Mouse (Mus musculus): ENCODE results near the gene Olfr483. TPM values are rescaled to one million over a fixed set of nuclear protein-coding genes. Genes with fewer than 3 reads are reported as not detected.

Gene Olfr483
- not detected in 2 replicates for polyA plus RNA-seq (2015; fragmentation: Nextera tagmentation; extraction: Ambion mirVana)

- Histone ChIP-seq H3K4me2 (replicated peaks; ENCODE audit: low read depth, low read length) (no peak within 1 kb of the TSS), H3K27me3 (ENCODE audit: insufficient read depth, low read length) (no peaks in the 10 kb centered on the region), H3K9me3 (ENCODE audit: low read length) (no peaks in the 10 kb centered on the region), H3K27ac (ENCODE audit: low read length) (no peak within 1 kb of the TSS), H3K4me3 (ENCODE audit: low read length) (no peak within 1 kb of the TSS), H3K36me3 (ENCODE audit: insufficient read depth, low read length) (no peaks in the 10 kb centered on the region), H3K4me1 (ENCODE audit: insufficient read depth, low read length) (no peaks in the 10 kb centered on the region), H3K9ac (replicated peaks; ENCODE audit: low read length) (no peak within 1 kb of the TSS)
- ATAC-seq (ENCODE audit: low FRiP score, low TSS enrichment), result no peak
- WGBS, result 87% methylated on average over 1 of the region's 1 CpGs
Measured at GRCm38 (mm10) chr7:108100549-108100948, at the start of gene Olfr483. Gene Olfr483 (plus strand): TSS chr7:108100849.

DNA sequence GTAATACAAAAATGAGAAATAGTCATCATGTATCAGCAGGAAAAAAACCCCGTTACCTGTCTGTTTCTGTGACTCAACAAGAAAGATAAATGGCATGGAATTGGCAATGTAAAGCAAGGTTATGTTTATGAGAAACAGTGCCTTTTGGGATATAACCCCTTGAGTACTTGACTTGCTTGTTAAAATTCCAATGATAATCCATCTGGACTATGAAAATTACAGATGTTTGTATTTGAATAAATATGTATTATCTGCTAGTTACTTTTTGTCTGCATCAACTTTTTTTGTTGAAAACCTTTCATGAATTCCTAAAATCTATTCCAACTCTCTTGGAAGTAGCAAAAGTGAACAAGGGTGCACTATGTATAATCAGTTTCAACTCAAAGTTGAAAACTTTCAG lies 33.4 kb upstream of the Olfr483 start, which contains the start of gene Olfr480:
Gene Olfr480 (minus strand): TSS at position 101 of the 400 bp plus-strand sequence.
- Histone ChIP-seq H3K4me1 (ENCODE audit: insufficient read depth, low read length) (no peaks in the 10 kb centered on the region), H3K4me3 (ENCODE audit: low read length) (no peak within 1 kb of the TSS), H3K4me2 (replicated peaks; ENCODE audit: low read depth, low read length) (no peak within 1 kb of the TSS), H3K27ac (ENCODE audit: low read length) (no peak within 1 kb of the TSS), H3K36me3 (ENCODE audit: insufficient read depth, low read length) (no peaks in the 10 kb centered on the region), H3K9ac (replicated peaks; ENCODE audit: low read length) (no peak within 1 kb of the TSS), H3K27me3 (ENCODE audit: insufficient read depth, low read length) (no peaks in the 10 kb centered on the region), H3K9me3 (ENCODE audit: low read length) (no peaks in the 10 kb centered on the region)
- 87% methylated on average over 1 of the region's 1 CpGs for WGBS
- no peak for ATAC-seq (ENCODE audit: low FRiP score, low TSS enrichment)

- Histone ChIP-seq H3K4me1 (ENCODE audit: insufficient read depth, low read length) (no peaks in the 10 kb centered on the region), H3K9me3 (ENCODE audit: low read length) (no peaks in the 10 kb centered on the region), H3K4me3 (ENCODE audit: low read length) (no peak within 1 kb of the TSS), H3K9ac (replicated peaks; ENCODE audit: low read length) (no peak within 1 kb of the TSS), H3K27ac (ENCODE audit: low read length) (no peak within 1 kb of the TSS), H3K4me2 (replicated peaks; ENCODE audit: low read depth, low read length) (no peak within 1 kb of the TSS), H3K27me3 (ENCODE audit: insufficient read depth, low read length) (no peaks in the 10 kb centered on the region), H3K36me3 (ENCODE audit: insufficient read depth, low read length) (no peaks in the 10 kb centered on the region)
- ATAC-seq (ENCODE audit: low FRiP score, low TSS enrichment), result no peak
Measured at GRCm38 (mm10) chr7:108079555-108079954, 21.1 kb upstream of the Olfr483 start, which contains the start of gene Olfr481. Gene Olfr481 (plus strand): TSS chr7:108079855.

DNA sequence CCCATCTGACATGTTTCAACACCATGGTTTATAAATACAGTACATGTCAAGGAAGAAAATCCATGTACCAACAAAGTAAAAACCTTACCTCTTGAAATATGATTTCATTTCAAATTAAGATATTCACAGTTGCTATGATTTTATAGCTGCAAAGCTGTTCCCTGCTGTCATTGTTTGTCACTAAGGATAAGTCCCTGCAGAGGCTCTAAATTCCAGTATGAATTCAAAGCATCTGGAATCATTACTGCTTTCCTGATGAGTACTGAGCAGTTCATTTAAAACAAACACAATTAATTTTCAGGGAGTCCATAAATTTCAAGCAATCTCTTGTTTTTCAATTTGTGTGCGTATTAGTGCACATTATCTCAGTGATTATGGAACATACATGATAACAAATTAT lies 3.2 kb upstream of the Olfr483 start, which contains the start of gene Olfr482:
Gene Olfr482 (minus strand): TSS at position 101 of the 400 bp plus-strand sequence.
- Histone ChIP-seq H3K4me1 (ENCODE audit: insufficient read depth, low read length) (no peaks in the 10 kb centered on the region), H3K27ac (ENCODE audit: low read length) (no peak within 1 kb of the TSS), H3K9me3 (ENCODE audit: low read length) (no peaks in the 10 kb centered on the region), H3K36me3 (ENCODE audit: insufficient read depth, low read length) (no peaks in the 10 kb centered on the region), H3K4me2 (replicated peaks; ENCODE audit: low read depth, low read length) (no peak within 1 kb of the TSS), H3K27me3 (ENCODE audit: insufficient read depth, low read length) (no peaks in the 10 kb centered on the region), H3K9ac (replicated peaks; ENCODE audit: low read length) (no peak within 1 kb of the TSS), H3K4me3 (ENCODE audit: low read length) (no peak within 1 kb of the TSS)
- ATAC-seq (ENCODE audit: low FRiP score, low TSS enrichment), result no peak
- WGBS, result 75% methylated on average over 1 of the region's 1 CpGs

DNA sequence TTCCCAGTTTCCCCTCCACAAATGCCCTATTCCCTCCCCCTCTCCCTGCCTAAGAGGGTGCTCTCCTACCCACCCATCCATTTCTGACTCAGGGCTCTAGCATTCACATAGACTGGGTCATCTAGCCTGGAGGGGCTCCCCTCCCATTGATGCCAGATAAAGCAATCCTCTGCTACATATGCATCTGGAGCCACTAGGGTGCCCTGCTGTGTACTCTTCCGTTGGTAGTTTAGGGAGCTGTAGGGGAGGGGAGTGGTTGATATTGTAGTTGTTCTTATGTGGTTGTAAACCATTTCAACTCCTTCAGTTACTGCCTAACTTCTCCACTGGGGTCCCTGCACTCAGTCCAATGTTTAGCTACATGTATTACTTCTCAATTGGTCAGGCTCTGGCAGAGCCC lies 20.0 kb downstream of the Olfr483 start:
- 10% methylated on average over 1 of the region's 1 CpGs for WGBS
- Histone ChIP-seq H3K27ac (ENCODE audit: low read length) (no peak overlapping the region), H3K36me3 (ENCODE audit: insufficient read depth, low read length) (no peaks in the 10 kb centered on the region), H3K4me1 (ENCODE audit: insufficient read depth, low read length) (no peaks in the 10 kb centered on the region), H3K27me3 (ENCODE audit: insufficient read depth, low read length) (no peaks in the 10 kb centered on the region), H3K9ac (replicated peaks; ENCODE audit: low read length) (no peak overlapping the region), H3K4me2 (replicated peaks; ENCODE audit: low read depth, low read length) (no peak overlapping the region), H3K9me3 (ENCODE audit: low read length) (no peaks in the 10 kb centered on the region), H3K4me3 (ENCODE audit: low read length) (no peak overlapping the region)
- ATAC-seq (ENCODE audit: low FRiP score, low TSS enrichment), result no peak

- Histone ChIP-seq H3K9ac (replicated peaks; ENCODE audit: low read length) (no peak overlapping the region), H3K9me3 (ENCODE audit: low read length) (no peaks in the 10 kb centered on the region), H3K4me2 (replicated peaks; ENCODE audit: low read depth, low read length) (no peak overlapping the region), H3K27me3 (ENCODE audit: insufficient read depth, low read length) (no peaks in the 10 kb centered on the region), H3K27ac (ENCODE audit: low read length) (no peak overlapping the region), H3K4me3 (ENCODE audit: low read length) (no peak overlapping the region), H3K36me3 (ENCODE audit: insufficient read depth, low read length) (no peaks in the 10 kb centered on the region), H3K4me1 (ENCODE audit: insufficient read depth, low read length) (no peaks in the 10 kb centered on the region)
- 77% methylated on average over 1 of the region's 1 CpGs for WGBS
- ATAC-seq (ENCODE audit: low FRiP score, low TSS enrichment), result no peak
Measured at GRCm38 (mm10) chr7:108121416-108121815, 20.8 kb downstream of the Olfr483 start.

GRCm38 (mm10) chr7:108127349-108127748 lies 26.7 kb downstream of the Olfr483 start, which contains the start of gene Olfr484:
Gene Olfr484 (minus strand): TSS chr7:108127449.
- ATAC-seq (ENCODE audit: low FRiP score, low TSS enrichment), result no peak
- Histone ChIP-seq H3K27me3 (ENCODE audit: insufficient read depth, low read length) (no peaks in the 10 kb centered on the region), H3K27ac (ENCODE audit: low read length) (no peak within 1 kb of the TSS), H3K36me3 (ENCODE audit: insufficient read depth, low read length) (no peaks in the 10 kb centered on the region), H3K4me3 (ENCODE audit: low read length) (no peak within 1 kb of the TSS), H3K9me3 (ENCODE audit: low read length) (no peaks in the 10 kb centered on the region), H3K4me1 (ENCODE audit: insufficient read depth, low read length) (no peaks in the 10 kb centered on the region), H3K4me2 (replicated peaks; ENCODE audit: low read depth, low read length) (no peak within 1 kb of the TSS), H3K9ac (replicated peaks; ENCODE audit: low read length) (no peak within 1 kb of the TSS)

Other genes starting within 250 kb of the Olfr483 start
- 0.03 TPM in 1 of 2 replicates, not detected in the other for gene Olfr472, start 202.9 kb upstream of the Olfr483 start, polyA plus RNA-seq (2015; fragmentation: Nextera tagmentation; extraction: Ambion mirVana)
- gene Olfr473, start 170.4 kb upstream of the Olfr483 start, polyA plus RNA-seq (2015; fragmentation: Nextera tagmentation; extraction: Ambion mirVana), result not detected in 2 replicates
- gene Olfr474, start 146.2 kb upstream of the Olfr483 start, polyA plus RNA-seq (2015; fragmentation: Nextera tagmentation; extraction: Ambion mirVana), result not detected in 2 replicates
- not detected in 2 replicates for gene Olfr476, start 136.0 kb upstream of the Olfr483 start, polyA plus RNA-seq (2015; fragmentation: Nextera tagmentation; extraction: Ambion mirVana)
- gene Olfr477, start 114.2 kb upstream of the Olfr483 start, polyA plus RNA-seq (2015; fragmentation: Nextera tagmentation; extraction: Ambion mirVana), result not detected in 2 replicates
- gene Olfr478, start 66.9 kb upstream of the Olfr483 start, polyA plus RNA-seq (2015; fragmentation: Nextera tagmentation; extraction: Ambion mirVana), result not detected in 2 replicates
- gene Olfr479, start 50.2 kb upstream of the Olfr483 start, polyA plus RNA-seq (2015; fragmentation: Nextera tagmentation; extraction: Ambion mirVana), result not detected in 2 replicates
- gene Olfr480, start 33.5 kb upstream of the Olfr483 start, polyA plus RNA-seq (2015; fragmentation: Nextera tagmentation; extraction: Ambion mirVana), result not detected in 2 replicates
- gene Olfr481, start 21.0 kb upstream of the Olfr483 start, polyA plus RNA-seq (2015; fragmentation: Nextera tagmentation; extraction: Ambion mirVana), result not detected in 2 replicates
- 0.07 and 0.13 TPM in 2 replicates for gene Olfr482, start 3.3 kb upstream of the Olfr483 start, polyA plus RNA-seq (2015; fragmentation: Nextera tagmentation; extraction: Ambion mirVana)
- not detected in 2 replicates for gene Olfr484, start 26.6 kb downstream of the Olfr483 start, polyA plus RNA-seq (2015; fragmentation: Nextera tagmentation; extraction: Ambion mirVana)
- not detected in 2 replicates for gene Olfr485, start 59.0 kb downstream of the Olfr483 start, polyA plus RNA-seq (2015; fragmentation: Nextera tagmentation; extraction: Ambion mirVana)
- not detected in 2 replicates for gene Olfr486, start 71.9 kb downstream of the Olfr483 start, polyA plus RNA-seq (2015; fragmentation: Nextera tagmentation; extraction: Ambion mirVana)
- not detected in 2 replicates for gene Olfr487, start 113.8 kb downstream of the Olfr483 start, polyA plus RNA-seq (2015; fragmentation: Nextera tagmentation; extraction: Ambion mirVana)
- gene Olfr488, start 157.5 kb downstream of the Olfr483 start, polyA plus RNA-seq (2015; fragmentation: Nextera tagmentation; extraction: Ambion mirVana), result not detected in 2 replicates
- not detected in 2 replicates for gene Olfr490, start 188.1 kb downstream of the Olfr483 start, polyA plus RNA-seq (2015; fragmentation: Nextera tagmentation; extraction: Ambion mirVana)
- gene Olfr491, start 212.6 kb downstream of the Olfr483 start, polyA plus RNA-seq (2015; fragmentation: Nextera tagmentation; extraction: Ambion mirVana), result not detected in 2 replicates
- not detected in 2 replicates for gene Olfr492, start 222.8 kb downstream of the Olfr483 start, polyA plus RNA-seq (2015; fragmentation: Nextera tagmentation; extraction: Ambion mirVana)
- not detected in 2 replicates for gene Olfr493, start 246.1 kb downstream of the Olfr483 start, polyA plus RNA-seq (2015; fragmentation: Nextera tagmentation; extraction: Ambion mirVana)

Measured in kidney, embryonic 16.5 days (tissue).